Mouse (Mus musculus) brain, adult 2 months (tissue): ENCODE measurements around the gene Cacna2d3.

ENCODE experiments used
- DNase-seq: peaks from one replicate; pipeline ENCODE4 v3.0.0; 2011; ENCODE audit warnings: low read depth, low spot score

Gene Cacna2d3

GRCm38 (mm10) chr14:29267233-29267874 lies 454.3 kb downstream of the Cacna2d3 start:
- DNase-seq = peak; percentile 59

- no peak for DNase-seq
These were observed 461.0 kb downstream of the Cacna2d3 start for GRCm38 (mm10) chr14:29260621-29261020.

- peak; percentile 25 for DNase-seq
These were observed 478.1 kb downstream of the Cacna2d3 start for GRCm38 (mm10) chr14:29243516-29243915.

- DNase-seq = peak; percentile 32
These were observed 483.2 kb downstream of the Cacna2d3 start for GRCm38 (mm10) chr14:29238446-29238845.

GRCm38 (mm10) chr14:29228976-29229716 lies 492.5 kb downstream of the Cacna2d3 start:
- DNase-seq = peak; percentile 33

GRCm38 (mm10) chr14:29228471-29228870 lies 493.2 kb downstream of the Cacna2d3 start:
- DNase-seq = no peak

- no peak for DNase-seq
These were observed 493.7 kb downstream of the Cacna2d3 start for GRCm38 (mm10) chr14:29227959-29228358.

- peak; percentile 51 for DNase-seq
These were observed 495.8 kb downstream of the Cacna2d3 start for GRCm38 (mm10) chr14:29225754-29226365.

- peak; percentile 37 for DNase-seq
These were observed 498.7 kb downstream of the Cacna2d3 start for GRCm38 (mm10) chr14:29223012-29223411.

GRCm38 (mm10) chr14:29222191-29222882 lies 499.3 kb downstream of the Cacna2d3 start:
- DNase-seq = peak; percentile 92

- no peak for DNase-seq
These were observed 505.6 kb downstream of the Cacna2d3 start for GRCm38 (mm10) chr14:29216106-29216505.

GRCm38 (mm10) chr14:29204967-29205268 lies 516.7 kb downstream of the Cacna2d3 start:
- no peak for DNase-seq

GRCm38 (mm10) chr14:29204236-29204966 lies 517.3 kb downstream of the Cacna2d3 start:
- DNase-seq = peak; percentile 30

GRCm38 (mm10) chr14:29196171-29196570 lies 525.5 kb downstream of the Cacna2d3 start:
- DNase-seq = peak; percentile 16

GRCm38 (mm10) chr14:29191426-29191825 lies 530.2 kb downstream of the Cacna2d3 start:
- DNase-seq = peak; percentile 64

GRCm38 (mm10) chr14:29183730-29184129 lies 537.9 kb downstream of the Cacna2d3 start:
- DNase-seq = no peak

- DNase-seq = peak; percentile 20
These were observed 542.2 kb downstream of the Cacna2d3 start for GRCm38 (mm10) chr14:29179397-29179888.

GRCm38 (mm10) chr14:29178695-29179396 lies 542.8 kb downstream of the Cacna2d3 start:
- peak; percentile 58 for DNase-seq

- DNase-seq = no peak
These were observed 546.9 kb downstream of the Cacna2d3 start for GRCm38 (mm10) chr14:29174762-29175161.

GRCm38 (mm10) chr14:29172207-29172606 lies 549.5 kb downstream of the Cacna2d3 start:
- no peak for DNase-seq

- DNase-seq = no peak
These were observed 557.0 kb downstream of the Cacna2d3 start for GRCm38 (mm10) chr14:29164653-29165030.
